ENCODE assay signal across 19 mouse cellular contexts in the genomic region with DNA sequence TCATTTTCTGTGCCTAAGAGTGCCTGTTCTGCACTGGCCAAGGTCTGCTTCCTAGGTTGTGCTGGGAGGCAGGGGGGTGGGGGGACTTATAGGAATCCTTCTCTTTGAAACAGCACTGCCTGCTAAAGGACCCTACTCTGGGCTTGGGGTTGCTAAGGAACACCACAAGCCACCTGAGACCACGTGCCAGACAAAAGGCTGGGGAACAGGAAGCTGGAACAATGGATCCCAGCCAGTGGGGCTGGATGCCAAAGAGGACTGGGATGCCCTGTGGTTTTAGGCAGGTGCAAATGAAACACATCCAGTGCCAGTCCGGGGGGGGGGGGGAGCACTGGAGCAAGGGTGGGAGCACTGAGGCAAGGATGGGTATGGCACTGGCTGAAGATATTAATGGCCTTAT. TPM values are rescaled to one million over a fixed set of nuclear protein-coding genes. Genes with fewer than 3 reads are reported as not detected.
A peak's percentile ranks its signal among the peaks of the same experiment; 100 is the strongest.
DNase-seq lines count a peak whose midpoint lies in the region; ATAC-seq and TF ChIP-seq lines count a peak whose summit lies in the region.
"Had no signal": no experiment of that assay in that cellular context is flagged by ENCODE, and none has a peak within 500 bp of the region (broad histone marks: within the 10 kb centered on the region; RNA-seq: fewer than 3 reads in every experiment).

No protein-coding gene starts in this region.

- no peaks in the 10 kb centered on the region for H3K27me3 ChIP-seq in hindbrain, embryonic 14.5 days (ENCODE audit: control insufficient read depth, insufficient read depth, low read length)
- no peaks in the 10 kb centered on the region for H3K27me3 ChIP-seq in hindbrain, embryonic 11.5 days (ENCODE audit: control insufficient read depth, insufficient read depth, low read length)
- H3K27me3 ChIP-seq in midbrain, postnatal 0 days (ENCODE audit: insufficient read depth, low read length) = no peaks in the 10 kb centered on the region
- H3K27me3 ChIP-seq in midbrain, embryonic 11.5 days (ENCODE audit: control insufficient read depth, insufficient read depth, low read length) = no peaks in the 10 kb centered on the region
- peaks cover 32% of the 10 kb centered on the region for H3K27me3 ChIP-seq in myocyte (ENCODE audit: control insufficient read depth, insufficient read depth, insufficient read length)
- H3K27me3 ChIP-seq: embryonic facial prominence, embryonic 13.5 days; kidney, embryonic 15.5 days had no signal

- H3K79me2 ChIP-seq in myocyte (ENCODE audit: control insufficient read depth, insufficient read depth) = no peaks in the 10 kb centered on the region

- peaks cover 22% of the 10 kb centered on the region for H3K4me1 ChIP-seq in hindbrain, embryonic 14.5 days (replicated peaks; ENCODE audit: control insufficient read depth, insufficient read depth, low read length)
- H3K4me1 ChIP-seq in hindbrain, embryonic 11.5 days (replicated peaks; ENCODE audit: control insufficient read depth, insufficient read depth, low read length) = peaks cover 9% of the 10 kb centered on the region
- 0 out of 2 replicates have a peak, but pooled peaks cover 3% of the 10 kb centered on the region for H3K4me1 ChIP-seq in midbrain, postnatal 0 days (ENCODE audit: insufficient read depth, low read length)
- H3K4me1 ChIP-seq in midbrain, embryonic 11.5 days (ENCODE audit: control insufficient read depth, insufficient read depth, low read length) = peaks cover 16% of the 10 kb centered on the region

- no peaks in the 10 kb centered on the region for H3K9me3 ChIP-seq in hindbrain, embryonic 14.5 days (ENCODE audit: control insufficient read depth, low read length)
- H3K9me3 ChIP-seq in hindbrain, embryonic 11.5 days (ENCODE audit: control insufficient read depth, low read length) = no peaks in the 10 kb centered on the region
- H3K9me3 ChIP-seq in midbrain, postnatal 0 days (ENCODE audit: low read length) = no peaks in the 10 kb centered on the region
- no peaks in the 10 kb centered on the region for H3K9me3 ChIP-seq in midbrain, embryonic 11.5 days (ENCODE audit: control insufficient read depth, low read length)
- H3K9me3 ChIP-seq: embryonic facial prominence, embryonic 13.5 days; kidney, embryonic 15.5 days; liver, embryonic 15.5 days had no signal

- 0 out of 2 replicates have a peak overlapping the region, but pooled peaks have one; percentile 17 for H3K27ac ChIP-seq in hindbrain, embryonic 14.5 days
- no peak overlapping the region for H3K27ac ChIP-seq in hindbrain, embryonic 11.5 days (ENCODE audit: low read depth, low read length)
- H3K27ac ChIP-seq in midbrain, postnatal 0 days (ENCODE audit: low read depth, low read length) = no peak overlapping the region
- no peak overlapping the region for H3K27ac ChIP-seq in midbrain, embryonic 11.5 days (ENCODE audit: low read depth, low read length)
- H3K27ac ChIP-seq: embryonic facial prominence, embryonic 13.5 days; kidney, embryonic 15.5 days; liver, embryonic 15.5 days had no signal

- H3ac ChIP-seq in myocyte (ENCODE audit: control insufficient read depth, insufficient read length) = no peak overlapping the region

- TF ChIP-seq CTCF in midbrain, postnatal 0 days (IDR thresholded peaks at IDR 0.05) = no peak
- TF ChIP-seq CTCF in brain, embryonic 14.5 days (IDR thresholded peaks at IDR 0.05; ENCODE audit: borderline replicate concordance, extremely low read depth, insufficient read depth, insufficient read length) = no peak

- no peak for TF ChIP-seq POLR2A in brain, embryonic 14.5 days (IDR thresholded peaks at IDR 0.05; ENCODE audit: borderline replicate concordance, extremely low read depth, insufficient read depth, insufficient read length, poor library complexity, severe bottlenecking)
- no peak for TF ChIP-seq POLR2A in myocyte (IDR thresholded peaks at IDR 0.05; ENCODE audit: insufficient read length, low read depth)

- no peaks in the 10 kb centered on the region for H3K36me3 ChIP-seq in hindbrain, embryonic 14.5 days (replicated peaks; ENCODE audit: control insufficient read depth, insufficient read depth)
- H3K36me3 ChIP-seq in hindbrain, embryonic 11.5 days (ENCODE audit: control insufficient read depth, insufficient read depth, low read length) = no peaks in the 10 kb centered on the region
- no peaks in the 10 kb centered on the region for H3K36me3 ChIP-seq in midbrain, postnatal 0 days (ENCODE audit: insufficient read depth, low read length)
- H3K36me3 ChIP-seq in midbrain, embryonic 11.5 days (ENCODE audit: control insufficient read depth, insufficient read depth, low read length) = no peaks in the 10 kb centered on the region
- no peaks in the 10 kb centered on the region for H3K36me3 ChIP-seq in myocyte (ENCODE audit: control insufficient read depth, insufficient read depth)
- H3K36me3 ChIP-seq: embryonic facial prominence, embryonic 13.5 days; kidney, embryonic 15.5 days; liver, embryonic 15.5 days had no signal

- no peak overlapping the region for H3K4me3 ChIP-seq in hindbrain, embryonic 14.5 days (replicated peaks; ENCODE audit: low read length)
- H3K4me3 ChIP-seq in hindbrain, embryonic 11.5 days (ENCODE audit: low read depth, low read length) = no peak overlapping the region
- H3K4me3 ChIP-seq in midbrain, postnatal 0 days (ENCODE audit: low read depth, low read length) = no peak overlapping the region
- no peak overlapping the region for H3K4me3 ChIP-seq in midbrain, embryonic 11.5 days (ENCODE audit: low read depth, low read length)
- H3K4me3 ChIP-seq in myocyte = no peak overlapping the region
- H3K4me3 ChIP-seq: embryonic facial prominence, embryonic 13.5 days; kidney, embryonic 15.5 days; liver, embryonic 15.5 days had no signal

- no peak for ATAC-seq in hindbrain, embryonic 14.5 days (ENCODE audit: low FRiP score)
- no peak for ATAC-seq in hindbrain, embryonic 11.5 days (ENCODE audit: low FRiP score)
- no peak for ATAC-seq in midbrain, postnatal 0 days (ENCODE audit: low FRiP score)
- no peak for ATAC-seq in midbrain, embryonic 11.5 days (ENCODE audit: low FRiP score)
- no peak for ATAC-seq in erythroblast, adult 5-6 weeks (replicated peaks; ENCODE audit: low FRiP score, poor library complexity, severe bottlenecking)
- ATAC-seq: CD4-positive, CD25-positive, alpha-beta regulatory T cell, adult 4 months; Patski had no signal

- 19% methylated on average over 2 of the region's 2 CpGs for WGBS in hindbrain, embryonic 14.5 days
- 13% methylated on average over 2 of the region's 2 CpGs for WGBS in hindbrain, embryonic 11.5 days
- 21% methylated on average over 2 of the region's 2 CpGs for WGBS in midbrain, postnatal 0 days
- 8% methylated on average over 2 of the region's 2 CpGs for WGBS in midbrain, embryonic 11.5 days

- no peak overlapping the region for H3K4me2 ChIP-seq in hindbrain, embryonic 14.5 days (replicated peaks)
- H3K4me2 ChIP-seq in hindbrain, embryonic 11.5 days (replicated peaks; ENCODE audit: low read depth, low read length) = no peak overlapping the region
- no peak overlapping the region for H3K4me2 ChIP-seq in midbrain, postnatal 0 days (ENCODE audit: low read depth, low read length, poor library complexity, severe bottlenecking)
- H3K4me2 ChIP-seq in midbrain, embryonic 11.5 days = no peak overlapping the region
- H3K4me2 ChIP-seq in myocyte (ENCODE audit: low read depth) = no peak overlapping the region
- H3K4me2 ChIP-seq: embryonic facial prominence, embryonic 13.5 days; kidney, embryonic 15.5 days; liver, embryonic 15.5 days had no signal

- no peak overlapping the region for H3K9ac ChIP-seq in hindbrain, embryonic 14.5 days
- H3K9ac ChIP-seq in hindbrain, embryonic 11.5 days (ENCODE audit: low read depth, low read length) = no peak overlapping the region
- no peak overlapping the region for H3K9ac ChIP-seq in midbrain, postnatal 0 days (replicated peaks; ENCODE audit: low read length, poor library complexity, severe bottlenecking)
- H3K9ac ChIP-seq in midbrain, embryonic 11.5 days (ENCODE audit: low read length) = no peak overlapping the region
- H3K9ac ChIP-seq: embryonic facial prominence, embryonic 13.5 days; kidney, embryonic 15.5 days; liver, embryonic 15.5 days had no signal

- no peak for DNase-seq in hindbrain, embryonic 14.5 days (ENCODE audit: low spot score)
- DNase-seq in hindbrain, embryonic 11.5 days (ENCODE audit: low spot score) = no peak
- peak; percentile 46 for DNase-seq in midbrain, postnatal 0 days (ENCODE audit: low spot score)
- DNase-seq in midbrain, embryonic 11.5 days (ENCODE audit: low spot score, missing footprints) = no peak
- DNase-seq in brain, embryonic 14.5 days (ENCODE audit: low read depth) = peak; percentile 70
- DNase-seq: adrenal gland, adult 2 months; right cerebral cortex, postnatal 4 days had no signal

RNA-seq across cellular contexts. Expression of gene Il25, which starts 2.1 kb away (rescaled TPM):
- 0.72 and 0.74 TPM in 2 replicates for polyA plus RNA-seq in hindbrain, embryonic 14.5 days (2014; fragmentation: Nextera tagmentation; extraction: Ambion mirVana)
- 0.47 TPM in 1 of 2 replicates, not detected in the other for polyA plus RNA-seq in hindbrain, embryonic 11.5 days (2014; fragmentation: Nextera tagmentation; extraction: Ambion mirVana)
- 1.1 TPM in 1 of 2 replicates, not detected in the other for total RNA-seq in midbrain, postnatal 0 days (2014; rRNA removed)
- polyA plus RNA-seq in midbrain, postnatal 0 days (2015; fragmentation: Nextera tagmentation; extraction: Ambion mirVana) = 0.38 and 0.48 TPM in 2 replicates
- not detected in 2 replicates for polyA plus RNA-seq in midbrain, embryonic 11.5 days (2014; fragmentation: Nextera tagmentation; extraction: Ambion mirVana)
- polyA plus RNA-seq in brain, embryonic 14.5 days (2012; rRNA removed) = 0.27 and 0.57 TPM in 2 replicates
- 0.05 TPM for polyA plus RNA-seq in myocyte (2012; fragmentation: generic; extraction: Trizol)
- not detected in 2 replicates for total RNA-seq in erythroblast, adult 5-6 weeks (2015; ENCODE audit: low replicate concordance)
- not detected in 2 replicates for total RNA-seq in erythroblast, adult 5-6 weeks (2017; ENCODE audit: low replicate concordance)
- total RNA-seq: adrenal gland, adult 2 months; left cerebral cortex, postnatal 36 days; megakaryocyte, adult 5-6 weeks had no signal
- polyA plus RNA-seq: CD4-positive, CD25-positive, alpha-beta regulatory T cell, adult 4 months; embryonic facial prominence, embryonic 13.5 days; gonadal fat pad, adult 2 months; heart, embryonic 14.5 days; kidney, embryonic 15.5 days; liver, embryonic 15.5 days; Patski; thymus, postnatal 0 days had no signal

RNA-seq across cellular contexts. Expression of gene Efs, which starts 4.5 kb away (rescaled TPM):
- 15.4 and 15.6 TPM in 2 replicates for polyA plus RNA-seq in hindbrain, embryonic 14.5 days (2014; fragmentation: Nextera tagmentation; extraction: Ambion mirVana)
- 20.7 and 22.2 TPM in 2 replicates for polyA plus RNA-seq in hindbrain, embryonic 11.5 days (2014; fragmentation: Nextera tagmentation; extraction: Ambion mirVana)
- total RNA-seq in midbrain, postnatal 0 days (2014; rRNA removed) = 24.0 and 41.4 TPM in 2 replicates
- 8.5 and 8.9 TPM in 2 replicates for polyA plus RNA-seq in midbrain, postnatal 0 days (2015; fragmentation: Nextera tagmentation; extraction: Ambion mirVana)
- 24.4 and 27.6 TPM in 2 replicates for polyA plus RNA-seq in midbrain, embryonic 11.5 days (2014; fragmentation: Nextera tagmentation; extraction: Ambion mirVana)
- polyA plus RNA-seq in brain, embryonic 14.5 days (2012; rRNA removed) = 30.9 and 35.3 TPM in 2 replicates
- polyA plus RNA-seq in myocyte (2012; fragmentation: generic; extraction: Trizol) = 0.95 TPM
- total RNA-seq in erythroblast, adult 5-6 weeks (2015; ENCODE audit: low replicate concordance) = not detected in 2 replicates
- total RNA-seq in erythroblast, adult 5-6 weeks (2017; ENCODE audit: low replicate concordance) = not detected in 2 replicates
- total RNA-seq: megakaryocyte, adult 5-6 weeks had no signal
- polyA plus RNA-seq: CD4-positive, CD25-positive, alpha-beta regulatory T cell, adult 4 months; Patski had no signal

RNA-seq across cellular contexts. Expression of gene Cmtm5, which starts 5.6 kb away (rescaled TPM):
- polyA plus RNA-seq in hindbrain, embryonic 14.5 days (2014; fragmentation: Nextera tagmentation; extraction: Ambion mirVana) = 11.3 and 11.4 TPM in 2 replicates
- polyA plus RNA-seq in hindbrain, embryonic 11.5 days (2014; fragmentation: Nextera tagmentation; extraction: Ambion mirVana) = 1.8 and 4.1 TPM in 2 replicates
- 26.4 and 44.8 TPM in 2 replicates for total RNA-seq in midbrain, postnatal 0 days (2014; rRNA removed)
- polyA plus RNA-seq in midbrain, postnatal 0 days (2015; fragmentation: Nextera tagmentation; extraction: Ambion mirVana) = 27.0 and 27.5 TPM in 2 replicates
- polyA plus RNA-seq in midbrain, embryonic 11.5 days (2014; fragmentation: Nextera tagmentation; extraction: Ambion mirVana) = 0.19 and 0.71 TPM in 2 replicates
- polyA plus RNA-seq in brain, embryonic 14.5 days (2012; rRNA removed) = 3.8 and 6.1 TPM in 2 replicates
- polyA plus RNA-seq in myocyte (2012; fragmentation: generic; extraction: Trizol) = not detected
- total RNA-seq in erythroblast, adult 5-6 weeks (2015; ENCODE audit: low replicate concordance) = not detected in 2 replicates
- total RNA-seq in erythroblast, adult 5-6 weeks (2017; ENCODE audit: low replicate concordance) = not detected in 2 replicates
- total RNA-seq: megakaryocyte, adult 5-6 weeks had no signal
- polyA plus RNA-seq: CD4-positive, CD25-positive, alpha-beta regulatory T cell, adult 4 months; Patski had no signal

RNA-seq across cellular contexts. Expression of gene Slc22a17, which starts 17.5 kb away (rescaled TPM):
- polyA plus RNA-seq in hindbrain, embryonic 14.5 days (2014; fragmentation: Nextera tagmentation; extraction: Ambion mirVana) = 136 and 142 TPM in 2 replicates
- 40.2 and 41.0 TPM in 2 replicates for polyA plus RNA-seq in hindbrain, embryonic 11.5 days (2014; fragmentation: Nextera tagmentation; extraction: Ambion mirVana)
- total RNA-seq in midbrain, postnatal 0 days (2014; rRNA removed) = 495 and 558 TPM in 2 replicates
- polyA plus RNA-seq in midbrain, postnatal 0 days (2015; fragmentation: Nextera tagmentation; extraction: Ambion mirVana) = 345 TPM in 2 replicates
- polyA plus RNA-seq in midbrain, embryonic 11.5 days (2014; fragmentation: Nextera tagmentation; extraction: Ambion mirVana) = 35.4 and 36.0 TPM in 2 replicates
- polyA plus RNA-seq in brain, embryonic 14.5 days (2012; rRNA removed) = 466 and 718 TPM in 2 replicates
- 0.92 TPM for polyA plus RNA-seq in myocyte (2012; fragmentation: generic; extraction: Trizol)
- total RNA-seq in erythroblast, adult 5-6 weeks (2015; ENCODE audit: low replicate concordance) = 1.5 TPM in 1 of 2 replicates, not detected in the other
- 0.60 TPM in 1 of 2 replicates, not detected in the other for total RNA-seq in erythroblast, adult 5-6 weeks (2017; ENCODE audit: low replicate concordance)

RNA-seq across cellular contexts. Expression of gene Myh6, which starts 36.3 kb away (rescaled TPM):
- polyA plus RNA-seq in hindbrain, embryonic 14.5 days (2014; fragmentation: Nextera tagmentation; extraction: Ambion mirVana) = 0.78 and 2.1 TPM in 2 replicates
- polyA plus RNA-seq in hindbrain, embryonic 11.5 days (2014; fragmentation: Nextera tagmentation; extraction: Ambion mirVana) = 0.34 and 0.84 TPM in 2 replicates
- 0.24 and 0.33 TPM in 2 replicates for total RNA-seq in midbrain, postnatal 0 days (2014; rRNA removed)
- polyA plus RNA-seq in midbrain, postnatal 0 days (2015; fragmentation: Nextera tagmentation; extraction: Ambion mirVana) = 2.1 and 2.5 TPM in 2 replicates
- polyA plus RNA-seq in midbrain, embryonic 11.5 days (2014; fragmentation: Nextera tagmentation; extraction: Ambion mirVana) = 0.51 TPM in 1 of 2 replicates, not detected in the other
- polyA plus RNA-seq in brain, embryonic 14.5 days (2012; rRNA removed) = 0.05 and 0.18 TPM in 2 replicates
- 15.0 TPM for polyA plus RNA-seq in myocyte (2012; fragmentation: generic; extraction: Trizol)
- total RNA-seq in erythroblast, adult 5-6 weeks (2015; ENCODE audit: low replicate concordance) = not detected in 2 replicates
- not detected in 2 replicates for total RNA-seq in erythroblast, adult 5-6 weeks (2017; ENCODE audit: low replicate concordance)
- total RNA-seq: adrenal gland, adult 2 months; megakaryocyte, adult 5-6 weeks had no signal
- polyA plus RNA-seq: adrenal gland, adult 2 months; CD4-positive, CD25-positive, alpha-beta regulatory T cell, adult 4 months; gonadal fat pad, adult 2 months had no signal

Comparison
In these comparisons a context has a peak if more than half of its experiments do, and no peak if none do; other contexts are left out.
1. DNase-seq: peak in midbrain, postnatal 0 days (single experiment) and brain, embryonic 14.5 days (single experiment); none in hindbrain, embryonic 14.5 days (single experiment), hindbrain, embryonic 11.5 days (single experiment) and midbrain, embryonic 11.5 days (single experiment).